Mouse (Mus musculus): ENCODE measurements around the gene Slc15a4.

DNA sequence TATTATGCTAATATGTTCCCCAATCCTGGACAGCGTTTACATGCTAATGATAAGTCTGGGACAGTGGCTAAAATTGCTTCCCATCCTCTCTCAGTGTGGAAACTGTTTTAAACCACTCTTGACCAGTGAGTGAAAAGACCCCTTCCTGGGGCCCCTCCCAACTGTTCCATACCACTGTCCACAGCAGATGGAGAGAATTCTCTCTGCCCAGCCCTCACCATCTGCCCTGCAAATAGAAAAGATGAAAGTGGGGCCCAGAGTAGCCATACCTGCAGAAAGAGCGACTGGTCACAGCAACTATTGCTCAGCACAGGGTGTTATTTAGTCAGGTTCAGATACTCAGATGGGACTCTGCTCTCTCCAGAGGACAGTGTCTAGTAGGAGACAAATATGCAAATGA is 84.6 kb downstream of the Slc15a4 start:
- TF ChIP-seq CTCF (IDR thresholded peaks at IDR 0.05; ENCODE audit: low read depth, low read length) (no peak), POLR2A (IDR thresholded peaks at IDR 0.05; ENCODE audit: extremely low read depth, insufficient read depth, low read length) (no peak)

All from liver, adult 2 months (tissue).